Mouse (Mus musculus): ENCODE results near the gene 2510039O18Rik. TPM values are rescaled to one million over a fixed set of nuclear protein-coding genes. Genes with fewer than 3 reads are reported as not detected.

2510039O18Rik gene
- total RNA-seq (2023) = 10 to 100 TPM; 69.6 to 75.2 TPM

GRCm38 (mm10) chr4:147940576-147941044 is at the start of gene 2510039O18Rik:
2510039O18Rik (plus strand) TSS chr4:147940895.

GRCm38 (mm10) chr4:147904313-147905089 is 36.2 kb upstream of the 2510039O18Rik start, which contains the start of gene Mfn2:
Mfn2 (minus strand) TSS chr4:147904704.

GRCm38 (mm10) chr4:147936331-147936954 is 4.3 kb upstream of the 2510039O18Rik start, which contains the start of gene Plod1:
Plod1 (minus strand) TSS chr4:147936767.

GRCm38 (mm10) chr4:147985205-147986132 is 44.8 kb downstream of the 2510039O18Rik start, which contains the start of gene Nppb:
Nppb (plus strand) TSS chr4:147985788.

Other genes starting within 250 kb of the 2510039O18Rik start
- under 1 TPM; 0.44 to 0.99 TPM for gene Zfp534, start 238.3 kb upstream of the 2510039O18Rik start, total RNA-seq (2023)
- gene Zfp984, start 131.1 kb upstream of the 2510039O18Rik start, total RNA-seq (2023) = 10 to 100 TPM; 12.5 to 13.3 TPM
- gene Zfp933, start 92.5 kb upstream of the 2510039O18Rik start, total RNA-seq (2023) = 10 to 100 TPM in 1 of 2 experiments, 1 to 10 TPM in 1; 6.8 to 12.3 TPM
- gene Miip, start 72.1 kb upstream of the 2510039O18Rik start, total RNA-seq (2023) = 10 to 100 TPM; 38.3 to 39.7 TPM
- gene Fv1, start 71.9 kb upstream of the 2510039O18Rik start, total RNA-seq (2023) = 10 to 100 TPM; 17.8 to 20.8 TPM
- gene Mfn2, start 36.2 kb upstream of the 2510039O18Rik start, total RNA-seq (2023) = 10 to 100 TPM; 44.6 to 51.9 TPM
- 10 to 100 TPM; 10.2 to 17.5 TPM for gene Plod1, start 4.1 kb upstream of the 2510039O18Rik start, total RNA-seq (2023)
- not detected for gene Nppb, start 44.9 kb downstream of the 2510039O18Rik start, total RNA-seq (2023)
- not detected for gene Nppa, start 59.8 kb downstream of the 2510039O18Rik start, total RNA-seq (2023)
- 10 to 100 TPM; 27.6 to 29.3 TPM for gene Clcn6, start 97.9 kb downstream of the 2510039O18Rik start, total RNA-seq (2023)
- 10 to 100 TPM; 18.5 to 21.1 TPM for gene Mthfr, start 98.2 kb downstream of the 2510039O18Rik start, total RNA-seq (2023)
- 10 to 100 TPM; 19.9 to 26.1 TPM for gene Agtrap, start 147.1 kb downstream of the 2510039O18Rik start, total RNA-seq (2023)
- gene Mad2l2, start 189.5 kb downstream of the 2510039O18Rik start, total RNA-seq (2023) = 10 to 100 TPM; 24.7 to 31.2 TPM
- not detected for gene Draxin, start 189.8 kb downstream of the 2510039O18Rik start, total RNA-seq (2023)
- 10 to 100 TPM; 13.1 to 15.6 TPM for gene Fbxo6, start 211.2 kb downstream of the 2510039O18Rik start, total RNA-seq (2023)
- gene Fbxo44, start 219.6 kb downstream of the 2510039O18Rik start, total RNA-seq (2023) = 1 to 10 TPM; 2.8 to 4.6 TPM
- not detected for gene Fbxo2, start 219.7 kb downstream of the 2510039O18Rik start, total RNA-seq (2023)